Mouse (Mus musculus) adrenal gland, postnatal 0 days (tissue): Measurements from ENCODE around the gene Emx1. TPM values are rescaled to one million over a fixed set of nuclear protein-coding genes. Genes with fewer than 3 reads are reported as not detected.

ENCODE experiments used
- polyA plus RNA-seq: library from polyadenylated mRNA; unstranded; fragments of >200 nt; fragmentation: Nextera tagmentation; extraction: Ambion mirVana; gene quantifications from 2 replicates; pipeline ENCODE4 v1.2.1, GENCODE M21; 2015

Gene Emx1
- polyA plus RNA-seq, result 0.52 TPM in 1 of 2 replicates, not detected in the other

DNA sequence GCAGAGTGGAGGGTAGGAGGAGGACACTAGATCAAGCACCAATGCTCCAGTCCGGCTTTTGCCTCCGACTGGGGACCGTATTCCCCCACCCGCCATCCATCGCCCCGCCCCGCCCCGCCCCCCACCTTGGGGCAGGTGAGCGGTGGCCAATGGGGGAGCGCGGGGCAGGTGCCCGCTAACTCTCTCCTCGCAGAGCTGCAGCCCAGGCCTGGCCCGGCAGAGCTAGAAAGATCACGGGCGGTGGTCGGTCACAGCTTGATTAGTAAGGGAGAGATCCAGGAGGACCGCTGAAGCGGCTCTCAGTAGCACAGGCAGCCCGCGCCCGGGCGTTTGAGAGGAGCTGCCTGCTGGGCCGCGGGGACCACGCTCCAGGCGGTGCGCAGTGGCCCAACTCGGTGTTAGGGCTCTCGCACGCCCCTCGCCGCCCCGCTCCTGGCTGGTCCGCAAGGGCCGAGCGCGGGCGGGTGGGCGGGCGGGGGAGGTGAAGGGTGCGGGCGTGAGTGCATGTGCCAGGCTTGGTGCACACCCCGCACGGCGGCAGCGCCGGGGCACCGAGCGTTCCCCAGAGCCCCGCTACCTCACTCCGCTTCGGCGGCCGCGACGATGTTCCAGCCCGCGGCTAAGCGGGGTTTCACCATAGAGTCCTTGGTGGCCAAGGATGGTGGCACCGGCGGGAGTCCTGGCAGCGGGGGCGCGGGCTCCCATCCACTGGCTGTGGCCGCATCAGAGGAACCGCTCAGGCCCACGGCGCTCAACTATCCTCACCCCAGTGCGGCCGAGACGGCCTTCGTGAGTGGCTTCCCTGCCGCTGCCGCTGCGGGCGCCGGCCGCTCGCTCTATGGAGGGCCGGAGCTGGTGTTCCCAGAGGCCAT lies at the start of gene Emx1:
Emx1 (plus strand) TSS at position 99 of the 872 bp plus-strand sequence.

Other genes with a start within 250 kb of the Emx1 start
- gene Exoc6b, start 117.9 kb upstream of the Emx1 start, polyA plus RNA-seq, result 15.6 and 21.8 TPM in 2 replicates
- 83.0 and 92.0 TPM in 2 replicates for gene Spr, start 49.7 kb upstream of the Emx1 start, polyA plus RNA-seq
- 6.6 and 7.2 TPM in 2 replicates for gene Sfxn5, start 146.0 kb downstream of the Emx1 start, polyA plus RNA-seq
- gene Rab11fip5, start 187.2 kb downstream of the Emx1 start, polyA plus RNA-seq, result 14.3 and 21.5 TPM in 2 replicates
- not detected in 2 replicates for gene Noto, start 236.4 kb downstream of the Emx1 start, polyA plus RNA-seq
- 16.1 and 26.1 TPM in 2 replicates for gene Smyd5, start 244.6 kb downstream of the Emx1 start, polyA plus RNA-seq